Mouse (Mus musculus): ENCODE data around the gene Misp. TPM values are rescaled to one million over a fixed set of nuclear protein-coding genes. Genes with fewer than 3 reads are reported as not detected.

Gene Misp
- polyA plus RNA-seq, 1 experiment from 2014 or later, result 1.0 TPM

DNA sequence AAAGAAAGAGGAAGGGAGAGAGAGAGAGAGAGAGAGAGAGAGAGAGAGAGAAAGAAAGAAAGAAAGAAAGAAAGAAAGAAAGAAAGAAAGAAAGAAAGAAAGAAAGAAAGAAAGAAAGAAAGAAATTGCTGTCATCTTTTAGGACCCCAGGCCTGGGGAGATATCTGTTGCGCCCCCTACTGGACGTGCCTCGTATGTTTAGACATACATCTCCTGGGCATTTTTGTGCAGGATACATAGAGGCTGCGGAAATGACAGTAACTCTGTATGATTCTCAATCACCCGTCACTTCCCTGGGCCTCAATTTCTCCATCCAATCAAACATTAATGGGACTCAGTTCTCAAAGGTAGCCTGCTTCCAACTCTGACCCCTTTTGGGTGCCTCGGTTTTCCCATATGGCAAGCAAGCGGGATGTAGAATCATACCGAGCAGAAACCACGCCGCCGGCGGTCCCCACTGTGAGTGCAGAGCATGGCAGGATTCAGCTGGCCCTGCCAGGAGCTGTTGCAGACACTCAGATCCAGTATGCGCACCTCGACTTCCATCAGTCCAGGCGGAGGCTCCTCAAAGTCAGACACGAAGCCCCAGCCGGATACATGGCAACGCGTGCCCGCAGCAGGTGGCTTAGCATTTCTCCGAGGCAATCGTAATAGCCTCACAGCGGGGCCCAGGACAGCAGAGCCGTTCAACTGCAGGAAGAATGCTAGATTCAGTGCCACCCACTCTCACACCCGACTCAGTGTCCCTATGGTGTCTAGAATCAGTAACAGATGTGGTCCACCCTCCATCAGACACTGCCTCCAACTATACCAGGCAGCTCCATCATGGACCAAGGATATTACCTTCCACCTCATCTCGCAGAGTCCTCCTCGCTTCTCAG, 36.6 kb upstream of the Misp start:
- Histone ChIP-seq H3K27me3 (peaks cover 52% of the 10 kb centered on the region), H3K9me3 (no peaks in the 10 kb centered on the region), H3K36me3 (no peaks in the 10 kb centered on the region), H3K27ac (no peak overlapping the region), H3K9ac (no peak overlapping the region), H3K4me2 (no peak overlapping the region), H3K4me1 (replicated peaks) (peaks cover 25% of the 10 kb centered on the region), H3K4me3 (no peak overlapping the region)
- no peak for ATAC-seq (ENCODE audit: low FRiP score)
- 39% methylated on average over 27 of the region's 27 CpGs for WGBS

DNA sequence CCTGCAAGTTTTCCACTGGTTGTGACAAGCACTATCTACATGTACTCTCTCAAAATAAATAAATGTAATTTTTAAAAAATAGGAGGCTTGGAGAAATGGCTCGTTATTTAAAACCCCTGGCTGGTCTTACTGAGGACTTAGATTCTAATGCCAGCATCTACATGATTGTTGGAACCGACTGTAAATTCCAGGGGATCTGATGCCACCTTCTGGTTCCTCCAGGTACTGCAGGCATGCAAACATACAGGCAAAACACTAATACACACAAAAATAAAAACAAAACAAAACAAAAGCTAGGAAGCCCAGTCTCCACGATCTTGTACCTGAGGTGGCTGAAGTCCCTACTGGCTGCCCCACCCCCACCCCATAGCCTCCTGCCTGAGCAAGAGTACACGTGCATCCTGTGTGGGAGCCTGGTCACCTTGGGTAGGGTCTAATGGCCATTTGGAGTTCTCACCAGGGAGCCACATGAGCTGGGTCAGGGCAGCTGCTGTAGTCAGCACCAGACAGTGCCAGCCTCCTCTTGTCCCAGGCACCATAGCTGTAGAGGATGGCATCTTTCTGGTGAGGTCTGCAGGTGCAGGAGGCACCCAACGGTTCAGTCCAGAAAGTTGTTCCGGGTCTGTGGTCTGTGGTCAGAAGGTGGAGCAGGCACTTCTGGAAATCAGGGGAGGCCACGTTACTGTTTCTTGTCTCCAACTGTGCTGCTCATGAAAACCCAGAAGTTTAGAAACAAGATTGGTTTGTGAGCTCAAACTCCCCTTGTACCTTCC, 32.2 kb upstream of the Misp start:
- peaks cover 18% of the 10 kb centered on the region for H3K27me3 ChIP-seq
- H3K4me3 ChIP-seq, result no peak overlapping the region
- no peak for ATAC-seq (ENCODE audit: low FRiP score)
- no peaks in the 10 kb centered on the region for H3K36me3 ChIP-seq
- 40% methylated on average over 7 of the region's 7 CpGs for WGBS
- H3K9ac ChIP-seq, result no peak overlapping the region
- H3K27ac ChIP-seq, result no peak overlapping the region
- peaks cover 13% of the 10 kb centered on the region for H3K4me1 ChIP-seq (replicated peaks)
- H3K9me3 ChIP-seq, result no peaks in the 10 kb centered on the region
- no peak overlapping the region for H3K4me2 ChIP-seq

DNA sequence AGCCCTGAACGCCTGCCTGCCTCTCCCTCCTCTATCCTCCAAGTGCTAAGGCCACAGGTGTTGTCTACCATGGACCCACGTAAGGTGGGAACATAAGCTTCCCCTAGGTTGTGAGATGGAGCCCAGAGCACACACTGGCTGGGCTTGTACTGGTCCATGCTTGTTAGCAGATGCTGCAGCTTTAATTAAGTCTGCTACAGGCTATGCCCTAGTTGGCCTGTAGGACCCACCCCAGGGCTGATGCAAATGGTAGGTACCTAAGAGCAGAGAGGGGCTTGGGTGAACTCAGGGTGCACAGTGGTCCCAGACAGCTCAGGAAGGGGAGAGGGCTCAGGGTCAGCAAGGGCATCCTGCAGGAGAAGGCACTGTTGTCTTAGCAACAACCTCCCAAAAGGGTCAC, 31.2 kb upstream of the Misp start:
- peaks cover 11% of the 10 kb centered on the region; the same call in 1 of the 2 replicates for H3K27me3 ChIP-seq
- no peaks in the 10 kb centered on the region for H3K9me3 ChIP-seq
- no peak overlapping the region for H3K9ac ChIP-seq
- no peak for ATAC-seq (ENCODE audit: low FRiP score)
- H3K4me2 ChIP-seq, result no peak overlapping the region
- H3K36me3 ChIP-seq, result no peaks in the 10 kb centered on the region
- no peak overlapping the region for H3K27ac ChIP-seq
- peaks cover 10% of the 10 kb centered on the region for H3K4me1 ChIP-seq (replicated peaks)
- H3K4me3 ChIP-seq, result no peak overlapping the region
- WGBS, result 48% methylated on average over 2 of the region's 2 CpGs

DNA sequence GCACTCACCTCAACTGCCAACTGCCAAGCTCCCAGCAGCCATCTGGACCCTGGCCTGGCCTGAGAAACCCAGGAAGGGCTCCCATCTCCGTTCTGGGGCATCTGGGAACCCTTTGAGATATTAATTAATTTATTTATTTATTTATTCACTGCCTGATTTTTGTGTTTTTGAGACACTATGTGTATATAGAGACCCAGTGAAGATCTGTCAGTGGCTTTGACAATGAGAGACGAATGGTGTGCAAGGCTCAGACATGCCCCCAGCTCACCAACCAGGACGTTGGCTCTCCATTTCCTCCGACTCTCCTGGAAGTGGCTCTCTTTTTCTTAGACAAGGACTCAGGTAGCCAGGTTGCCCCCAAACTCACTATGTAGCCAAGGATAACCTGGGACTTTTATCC, 29.9 kb upstream of the Misp start, which contains the start of gene Prss57:
Prss57 (minus strand) TSS at position 101 of the 400 bp plus-strand sequence.
- peaks cover 21% of the 10 kb centered on the region for H3K4me1 ChIP-seq (replicated peaks)
- no peak within 1 kb of the TSS for H3K27ac ChIP-seq
- WGBS, result 92% methylated on average over 4 of the region's 4 CpGs
- H3K36me3 ChIP-seq, result no peaks in the 10 kb centered on the region
- H3K4me3 ChIP-seq, result no peak within 1 kb of the TSS
- ATAC-seq (ENCODE audit: low FRiP score), result no peak
- H3K4me2 ChIP-seq, result no peak within 1 kb of the TSS
- H3K9me3 ChIP-seq, result no peaks in the 10 kb centered on the region
- no peak within 1 kb of the TSS for H3K9ac ChIP-seq
- H3K27me3 ChIP-seq, result 0 out of 2 replicates have a peak, but pooled peaks cover 4% of the 10 kb centered on the region

DNA sequence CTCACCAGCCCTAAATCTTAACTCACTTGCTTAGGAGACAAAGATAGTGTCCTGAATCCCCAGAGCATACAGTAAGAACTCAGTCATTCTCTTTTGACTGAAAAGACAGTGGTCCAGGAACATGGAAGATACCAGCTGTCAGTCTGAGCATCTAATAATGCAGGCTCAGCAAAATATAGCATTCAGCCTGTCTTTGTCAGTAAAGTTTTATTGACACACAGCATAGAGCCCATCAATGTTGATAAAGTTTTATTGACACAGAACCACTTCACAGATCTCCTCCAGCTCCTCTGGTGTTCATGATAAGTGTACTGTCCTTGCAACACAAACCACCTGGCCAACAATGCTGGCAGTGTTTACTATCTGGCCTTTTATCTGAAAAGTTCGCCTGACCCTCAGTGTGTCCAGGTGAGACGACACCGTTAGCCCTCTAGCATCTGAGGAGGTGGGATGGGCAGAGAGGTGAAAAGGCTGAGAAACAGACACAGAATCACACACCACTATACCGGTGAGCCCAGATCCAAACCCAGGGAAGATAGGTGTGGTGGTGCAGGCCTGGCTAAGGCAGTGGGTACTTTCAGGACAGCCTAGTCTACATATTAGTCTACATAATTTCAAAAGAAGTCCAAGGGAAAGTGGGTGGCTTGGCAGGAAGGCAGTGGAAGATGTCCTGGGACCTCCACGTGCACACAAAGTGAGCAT, 28.3 kb upstream of the Misp start:
- H3K9ac ChIP-seq, result peak overlapping the region; percentile 97
- no peak for ATAC-seq (ENCODE audit: low FRiP score)
- H3K27ac ChIP-seq, result peak overlapping the region; percentile 94
- H3K4me2 ChIP-seq, result no peak overlapping the region
- peak overlapping the region; percentile 96 for H3K4me3 ChIP-seq
- peaks cover 37% of the 10 kb centered on the region for H3K4me1 ChIP-seq (replicated peaks)
- H3K36me3 ChIP-seq, result 0 out of 2 replicates have a peak, but pooled peaks cover 3% of the 10 kb centered on the region
- 0 out of 2 replicates have a peak, but pooled peaks cover 4% of the 10 kb centered on the region for H3K27me3 ChIP-seq
- 82% methylated on average over 5 of the region's 5 CpGs for WGBS
- no peaks in the 10 kb centered on the region for H3K9me3 ChIP-seq

DNA sequence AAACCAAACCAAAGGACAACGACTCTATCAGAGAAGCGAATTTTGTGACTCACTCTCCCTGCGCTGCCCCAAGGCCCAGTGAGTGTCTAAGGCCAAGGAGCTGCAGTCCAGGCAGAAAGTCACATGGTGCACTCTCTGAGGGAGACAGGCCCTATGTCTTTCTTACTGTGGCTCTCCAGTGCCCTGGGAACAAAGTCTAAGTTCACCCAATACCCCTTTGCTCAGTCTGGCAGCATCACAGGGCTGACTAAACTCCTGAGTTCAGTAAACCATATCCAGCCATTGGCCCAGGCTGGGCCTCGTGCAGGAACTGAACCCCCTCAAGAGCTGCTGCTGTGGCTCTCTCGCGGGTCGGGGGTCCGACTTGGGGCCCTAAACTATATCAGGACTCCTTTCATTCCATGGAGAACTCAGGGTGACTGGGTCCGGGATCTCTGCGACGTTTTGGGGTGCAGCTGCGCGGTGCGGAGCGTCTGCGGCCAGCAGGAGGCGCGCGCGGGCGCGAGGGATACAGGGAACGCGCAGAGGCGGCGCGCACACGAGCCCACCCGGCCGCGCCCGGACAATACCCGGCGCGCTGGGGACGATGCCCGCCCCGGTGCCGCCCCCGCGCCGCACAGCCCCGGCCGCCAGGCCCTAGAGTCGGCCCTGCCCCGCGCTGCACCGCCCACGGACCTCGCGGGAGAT, 27.6 kb upstream of the Misp start, which contains the start of gene Palm:
Palm (plus strand) TSS at position 522 of the 687 bp plus-strand sequence.
- H3K4me2 ChIP-seq, result peak within 1 kb of the TSS; percentile 95
- peak; percentile 58 for ATAC-seq (ENCODE audit: low FRiP score)
- H3K27ac ChIP-seq, result peak within 1 kb of the TSS; percentile 94
- no peaks in the 10 kb centered on the region for H3K9me3 ChIP-seq
- 0 out of 2 replicates have a peak, but pooled peaks cover 3% of the 10 kb centered on the region for H3K36me3 ChIP-seq
- WGBS, result 5% methylated on average over 51 of the region's 51 CpGs
- H3K4me3 ChIP-seq, result peak within 1 kb of the TSS; percentile 96
- H3K4me1 ChIP-seq (replicated peaks), result peaks cover 44% of the 10 kb centered on the region
- H3K27me3 ChIP-seq, result 0 out of 2 replicates have a peak, but pooled peaks cover 4% of the 10 kb centered on the region
- H3K9ac ChIP-seq, result peak within 1 kb of the TSS; percentile 97

DNA sequence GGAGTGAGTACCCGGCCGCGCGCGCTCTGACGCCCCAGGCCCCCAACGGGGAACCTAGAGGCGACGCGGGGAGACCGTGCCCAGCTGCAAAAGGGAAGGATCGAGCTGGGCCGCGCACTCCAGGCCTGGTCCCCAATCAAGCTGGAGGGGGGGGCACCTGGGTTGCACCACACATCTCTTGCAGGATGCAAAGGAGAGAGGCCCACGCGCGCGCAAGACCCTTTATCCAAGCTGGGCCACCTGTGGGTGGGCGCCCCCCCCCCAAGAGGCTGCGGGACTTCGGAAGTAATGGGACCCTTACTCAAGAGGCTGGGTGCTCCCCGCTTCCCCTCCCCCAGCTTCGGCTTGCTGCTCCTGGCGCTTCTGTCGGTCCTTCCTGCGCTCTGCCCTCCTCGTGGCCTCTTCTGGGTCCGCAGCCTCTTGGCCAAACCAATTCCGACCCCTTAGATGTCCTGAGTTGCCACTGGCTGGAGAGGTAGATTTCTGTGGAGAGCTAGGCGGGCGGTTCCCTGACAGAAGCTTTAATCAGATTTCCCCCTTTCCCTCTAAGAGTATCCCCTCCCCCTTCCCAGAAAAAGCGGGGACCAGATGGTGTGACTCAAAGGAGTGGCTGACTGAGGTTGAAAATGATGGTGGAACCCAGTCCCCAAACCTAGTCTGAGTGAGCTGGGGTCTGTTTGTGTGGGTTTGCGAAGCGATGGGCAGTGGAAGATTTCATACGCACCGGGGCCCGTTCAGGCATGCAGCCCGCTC, 26.9 kb upstream of the Misp start:
- Histone ChIP-seq H3K4me3 (peak overlapping the region; percentile 96), H3K9ac (peak overlapping the region; percentile 97), H3K27me3 (0 out of 2 replicates have a peak, but pooled peaks cover 4% of the 10 kb centered on the region), H3K36me3 (0 out of 2 replicates have a peak, but pooled peaks cover 3% of the 10 kb centered on the region), H3K27ac (peak overlapping the region; percentile 94), H3K4me2 (peak overlapping the region; percentile 95), H3K9me3 (no peaks in the 10 kb centered on the region), H3K4me1 (replicated peaks) (peaks cover 48% of the 10 kb centered on the region)
- ATAC-seq (ENCODE audit: low FRiP score), result peak; percentile 44
- WGBS, result 1% methylated on average over 38 of the region's 38 CpGs

DNA sequence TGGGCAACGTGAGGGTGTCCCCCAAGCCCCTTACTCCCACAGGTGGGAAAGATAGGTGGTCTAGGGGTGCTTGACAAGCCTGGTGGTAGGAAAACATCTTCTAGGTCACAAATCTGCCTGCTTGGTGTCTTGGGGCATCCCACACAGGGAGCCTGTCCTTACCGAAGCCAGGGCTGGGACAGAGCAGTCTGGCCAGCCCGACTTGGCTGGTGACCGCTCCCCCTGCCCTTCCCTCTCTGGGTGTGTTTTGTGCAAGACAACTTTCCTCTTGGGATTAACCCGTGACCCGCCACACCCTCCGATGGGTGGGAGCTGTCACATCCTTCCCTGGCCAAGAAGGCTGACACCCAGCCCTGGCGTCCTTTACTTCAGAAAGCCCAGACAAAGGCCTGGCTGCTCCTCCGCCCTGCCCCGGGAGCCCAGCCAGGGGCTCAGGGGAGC, 26.3 kb upstream of the Misp start:
- peak overlapping the region; percentile 97 for H3K9ac ChIP-seq
- H3K4me3 ChIP-seq, result peak overlapping the region; percentile 96
- H3K4me1 ChIP-seq (replicated peaks), result peaks cover 51% of the 10 kb centered on the region
- peak; percentile 61 for ATAC-seq (ENCODE audit: low FRiP score)
- peak overlapping the region; percentile 95 for H3K4me2 ChIP-seq
- 0 out of 2 replicates have a peak, but pooled peaks cover 3% of the 10 kb centered on the region for H3K36me3 ChIP-seq
- no peaks in the 10 kb centered on the region for H3K9me3 ChIP-seq
- 3% methylated on average over 10 of the region's 10 CpGs for WGBS
- 0 out of 2 replicates have a peak, but pooled peaks cover 4% of the 10 kb centered on the region for H3K27me3 ChIP-seq
- H3K27ac ChIP-seq, result peak overlapping the region; percentile 94

DNA sequence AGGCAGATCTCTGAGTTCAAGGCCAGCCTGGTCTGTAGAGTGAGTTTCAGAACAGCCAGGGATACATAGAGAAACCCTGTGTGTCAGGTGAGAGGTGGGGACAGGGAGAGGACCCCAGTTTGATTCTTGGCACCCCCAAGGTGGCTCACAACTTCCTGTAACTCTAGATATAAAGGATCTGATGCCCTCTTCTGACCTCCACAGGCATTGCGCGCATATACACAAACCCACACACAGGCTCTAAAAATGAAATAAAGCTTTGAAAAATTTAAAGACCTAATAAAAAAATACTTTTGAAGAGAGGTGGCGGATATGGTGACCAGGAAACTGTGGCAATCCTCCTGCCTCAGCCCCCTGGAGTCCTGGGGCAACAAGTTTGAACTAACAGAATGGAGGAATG, 24.9 kb upstream of the Misp start:
- Histone ChIP-seq H3K27me3 (no peaks in the 10 kb centered on the region), H3K36me3 (peaks cover 8% of the 10 kb centered on the region), H3K4me2 (0 out of 2 replicates have a peak overlapping the region, but pooled peaks have one; percentile 95), H3K4me1 (replicated peaks) (peaks cover 60% of the 10 kb centered on the region), H3K4me3 (no peak overlapping the region), H3K9me3 (no peaks in the 10 kb centered on the region), H3K27ac (no peak overlapping the region), H3K9ac (no peak overlapping the region)
- ATAC-seq (ENCODE audit: low FRiP score), result no peak
- 98% methylated on average over 3 of the region's 3 CpGs for whole genome bisulfite sequencing

DNA sequence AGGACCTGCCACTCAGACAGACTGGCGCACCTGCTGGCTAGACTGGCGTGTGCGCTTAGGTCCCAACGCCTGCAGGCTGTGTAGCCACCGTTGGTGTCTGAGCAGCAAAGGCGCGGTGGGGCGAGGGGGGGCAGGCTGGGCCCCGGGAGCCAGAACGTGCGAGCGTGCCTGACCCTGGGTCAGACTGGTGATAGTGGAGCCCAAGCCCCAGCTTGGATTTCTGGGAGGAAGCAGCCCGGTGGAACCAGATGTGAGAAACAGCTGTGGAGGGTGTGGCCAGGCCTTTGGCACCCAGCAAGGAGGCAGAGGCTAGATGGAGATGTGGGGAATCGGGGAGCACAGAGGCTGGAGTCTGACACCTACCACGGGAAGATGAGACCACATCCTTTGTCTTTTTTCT, 23.5 kb upstream of the Misp start:
- Histone ChIP-seq H3K36me3 (peaks cover 8% of the 10 kb centered on the region), H3K4me1 (replicated peaks) (peaks cover 74% of the 10 kb centered on the region), H3K9me3 (no peaks in the 10 kb centered on the region), H3K4me3 (peak overlapping the region; percentile 26), H3K9ac (peak overlapping the region; percentile 70), H3K4me2 (peak overlapping the region; percentile 95), H3K27me3 (no peaks in the 10 kb centered on the region), H3K27ac (peak overlapping the region; percentile 74)
- WGBS, result 36% methylated on average over 15 of the region's 15 CpGs
- ATAC-seq (ENCODE audit: low FRiP score), result no peak

All from hindbrain, embryonic 13.5 days (tissue).